Comparison of ENCODE assay signal across 10 mouse cellular contexts in the genomic region with DNA sequence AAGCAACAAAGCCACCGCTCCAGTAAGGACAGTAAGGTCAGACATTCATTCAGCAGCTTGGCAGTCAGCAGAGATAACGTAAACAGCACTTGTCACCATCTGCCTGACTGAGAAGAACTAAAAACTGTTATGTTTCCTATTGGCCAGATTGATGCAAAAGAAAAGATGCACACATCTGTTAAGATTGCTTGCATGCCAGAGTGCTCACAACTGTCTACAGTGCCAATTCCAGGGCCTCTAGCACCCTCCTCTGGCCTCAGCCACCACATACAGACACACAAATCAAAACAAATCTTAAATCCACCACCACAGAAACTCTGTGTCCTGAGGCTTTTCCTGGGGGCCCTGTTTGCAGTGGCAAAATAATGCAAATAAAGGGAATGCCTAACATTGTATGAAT. TPM values are rescaled to one million over a fixed set of nuclear protein-coding genes. Genes with fewer than 3 reads are reported as not detected.
DNase-seq lines count a peak whose midpoint lies in the region; ATAC-seq and TF ChIP-seq lines count a peak whose summit lies in the region.
"Had no signal": no experiment of that assay in that cellular context is flagged by ENCODE, and none has a peak within 500 bp of the region (broad histone marks: within the 10 kb centered on the region; RNA-seq: fewer than 3 reads in every experiment).

No protein-coding gene starts in this region.

- no peaks in the 10 kb centered on the region for H3K9me3 ChIP-seq in embryonic facial prominence, embryonic 14.5 days (ENCODE audit: control insufficient read depth, low read length)
- H3K9me3 ChIP-seq in embryonic facial prominence, embryonic 10.5 days = no peaks in the 10 kb centered on the region
- H3K9me3 ChIP-seq in liver, embryonic 14.5 days (ENCODE audit: control insufficient read depth, low read length) = no peaks in the 10 kb centered on the region
- H3K9me3 ChIP-seq in liver, embryonic 12.5 days (replicated peaks) = no peaks in the 10 kb centered on the region
- H3K9me3 ChIP-seq in limb, embryonic 10.5 days (replicated peaks) = no peaks in the 10 kb centered on the region
- H3K9me3 ChIP-seq: embryonic facial prominence, embryonic 13.5 days; liver, embryonic 15.5 days had no signal

- no peaks in the 10 kb centered on the region for H3K4me1 ChIP-seq in embryonic facial prominence, embryonic 14.5 days (ENCODE audit: control insufficient read depth, insufficient read depth, low read length)
- no peaks in the 10 kb centered on the region for H3K4me1 ChIP-seq in embryonic facial prominence, embryonic 10.5 days
- H3K4me1 ChIP-seq in liver, embryonic 14.5 days (replicated peaks; ENCODE audit: control insufficient read depth in 2 of 2, insufficient read depth in 2 of 2, low read length in 1 of 2) = no peaks in the 10 kb centered on the region
- H3K4me1 ChIP-seq in liver, embryonic 12.5 days = no peaks in the 10 kb centered on the region
- no peaks in the 10 kb centered on the region for H3K4me1 ChIP-seq in limb, embryonic 10.5 days
- H3K4me1 ChIP-seq: embryonic facial prominence, embryonic 13.5 days; liver, embryonic 15.5 days had no signal

- H3K4me2 ChIP-seq in embryonic facial prominence, embryonic 14.5 days (ENCODE audit: low read depth, low read length) = no peak overlapping the region
- H3K4me2 ChIP-seq in liver, embryonic 14.5 days (ENCODE audit: low read depth) = no peak overlapping the region
- H3K4me2 ChIP-seq in liver, embryonic 12.5 days = no peak overlapping the region
- H3K4me2 ChIP-seq: embryonic facial prominence, embryonic 13.5 days; liver, embryonic 15.5 days had no signal

- no peak for ATAC-seq in embryonic facial prominence, embryonic 14.5 days (ENCODE audit: low read depth)
- ATAC-seq in liver, embryonic 14.5 days (ENCODE audit: insufficient read depth) = no peak
- ATAC-seq in liver, embryonic 12.5 days = no peak
- peak; percentile 64 for ATAC-seq in CD4-positive, CD25-positive, alpha-beta regulatory T cell, adult 4 months
- ATAC-seq in inflammation-experienced regulatory T-cells, adult 6 months = peak; percentile 41

- no peak for TF ChIP-seq EP300 in liver, embryonic 14.5 days (IDR thresholded peaks at IDR 0.05; ENCODE audit: low read depth)

- no peak overlapping the region for H3K4me3 ChIP-seq in embryonic facial prominence, embryonic 14.5 days (ENCODE audit: low read depth, low read length)
- H3K4me3 ChIP-seq in embryonic facial prominence, embryonic 10.5 days = no peak overlapping the region
- H3K4me3 ChIP-seq in liver, embryonic 14.5 days (ENCODE audit: insufficient read depth in 1 of 2, low read depth in 2 of 2, low read length in 2 of 2) = no peak overlapping the region
- no peak overlapping the region for H3K4me3 ChIP-seq in liver, embryonic 12.5 days
- no peak overlapping the region for H3K4me3 ChIP-seq in limb, embryonic 10.5 days
- H3K4me3 ChIP-seq: embryonic facial prominence, embryonic 13.5 days; liver, embryonic 15.5 days had no signal

- no peak overlapping the region for H3K27ac ChIP-seq in embryonic facial prominence, embryonic 14.5 days (replicated peaks; ENCODE audit: low read depth, low read length)
- H3K27ac ChIP-seq in embryonic facial prominence, embryonic 10.5 days (replicated peaks) = no peak overlapping the region
- no peak overlapping the region for H3K27ac ChIP-seq in liver, embryonic 14.5 days
- H3K27ac ChIP-seq in liver, embryonic 12.5 days = no peak overlapping the region
- H3K27ac ChIP-seq in limb, embryonic 10.5 days = no peak overlapping the region
- H3K27ac ChIP-seq: embryonic facial prominence, embryonic 13.5 days; liver, embryonic 15.5 days had no signal

- WGBS in embryonic facial prominence, embryonic 14.5 days = 79% methylated on average over 2 of the region's 2 CpGs
- 87% methylated on average over 2 of the region's 2 CpGs for WGBS in embryonic facial prominence, embryonic 10.5 days
- 63% methylated on average over 2 of the region's 2 CpGs for WGBS in liver, embryonic 14.5 days (ENCODE audit: insufficient replicate concordance)
- WGBS in liver, embryonic 12.5 days (ENCODE audit: insufficient replicate concordance) = 69% methylated on average over 2 of the region's 2 CpGs
- WGBS in limb, embryonic 10.5 days = 90% methylated on average over 2 of the region's 2 CpGs

- H3K9ac ChIP-seq in embryonic facial prominence, embryonic 14.5 days (ENCODE audit: low read depth, low read length) = no peak overlapping the region
- H3K9ac ChIP-seq in liver, embryonic 14.5 days (replicated peaks) = no peak overlapping the region
- H3K9ac ChIP-seq in liver, embryonic 12.5 days = no peak overlapping the region
- H3K9ac ChIP-seq: embryonic facial prominence, embryonic 13.5 days; liver, embryonic 15.5 days had no signal

- DNase-seq in embryonic facial prominence, embryonic 14.5 days (ENCODE audit: low spot score) = peak; percentile 46
- no peak for DNase-seq in embryonic facial prominence, embryonic 10.5 days (ENCODE audit: low spot score)
- DNase-seq in liver, embryonic 14.5 days (ENCODE audit: low read depth in 3 of 3, low spot score in 3 of 3) = no peak
- no peak for DNase-seq in limb, embryonic 10.5 days (ENCODE audit: low spot score)
- DNase-seq in left cerebral cortex, adult 18-20 months (ENCODE audit: low spot score in 2 of 2) = no peak

- no peaks in the 10 kb centered on the region for H3K27me3 ChIP-seq in embryonic facial prominence, embryonic 14.5 days (replicated peaks; ENCODE audit: control insufficient read depth, insufficient read depth, low read length)
- no peaks in the 10 kb centered on the region; the same call in 1 of the 2 replicates for H3K27me3 ChIP-seq in embryonic facial prominence, embryonic 10.5 days (replicated peaks; ENCODE audit: low read depth, poor library complexity, severe bottlenecking)
- no peaks in the 10 kb centered on the region for H3K27me3 ChIP-seq in liver, embryonic 14.5 days (ENCODE audit: control insufficient read depth, insufficient read depth, low read length)
- H3K27me3 ChIP-seq in liver, embryonic 12.5 days (replicated peaks) = no peaks in the 10 kb centered on the region
- H3K27me3 ChIP-seq in limb, embryonic 10.5 days (ENCODE audit: low read depth, poor library complexity, severe bottlenecking) = no peaks in the 10 kb centered on the region
- H3K27me3 ChIP-seq: embryonic facial prominence, embryonic 13.5 days; liver, embryonic 15.5 days had no signal

- H3K36me3 ChIP-seq in embryonic facial prominence, embryonic 14.5 days (ENCODE audit: control insufficient read depth, insufficient read depth, low read length) = no peaks in the 10 kb centered on the region
- no peaks in the 10 kb centered on the region for H3K36me3 ChIP-seq in embryonic facial prominence, embryonic 10.5 days (replicated peaks)
- H3K36me3 ChIP-seq in liver, embryonic 14.5 days (replicated peaks; ENCODE audit: control insufficient read depth, insufficient read depth, low read depth) = no peaks in the 10 kb centered on the region
- no peaks in the 10 kb centered on the region for H3K36me3 ChIP-seq in liver, embryonic 12.5 days
- no peaks in the 10 kb centered on the region for H3K36me3 ChIP-seq in limb, embryonic 10.5 days
- H3K36me3 ChIP-seq: embryonic facial prominence, embryonic 13.5 days; liver, embryonic 15.5 days had no signal

- peak; percentile 27 for TF ChIP-seq CTCF in liver, embryonic 14.5 days (IDR thresholded peaks at IDR 0.05; ENCODE audit: low read depth)

RNA-seq across cellular contexts. Expression of a gene that starts 25.2 kb away (rescaled TPM):
- 0.88 and 1.7 TPM in 2 replicates for polyA plus RNA-seq in embryonic facial prominence, embryonic 14.5 days (2014; fragmentation: Nextera tagmentation; extraction: Ambion mirVana)
- 0.35 and 0.70 TPM in 2 replicates for polyA plus RNA-seq in embryonic facial prominence, embryonic 10.5 days (2016; fragmentation: Nextera tagmentation; extraction: Ambion mirVana)
- polyA plus RNA-seq in liver, embryonic 14.5 days (2012; rRNA removed) = 0.03 and 0.13 TPM in 2 replicates
- polyA plus RNA-seq in liver, embryonic 14.5 days (2014; fragmentation: Nextera tagmentation; extraction: Ambion mirVana) = 0.36 and 0.69 TPM in 2 replicates
- polyA plus RNA-seq in liver, embryonic 12.5 days (2016; fragmentation: Nextera tagmentation; extraction: Ambion mirVana) = 0.31 TPM in 2 replicates
- not detected for polyA plus RNA-seq in CD4-positive, CD25-positive, alpha-beta regulatory T cell, adult 4 months (2017; shearing (Covaris generic))
- under 1 TPM in 1 of 3 experiments, not detected in 2; 0.95 TPM for polyA plus RNA-seq in inflammation-experienced regulatory T-cells, adult 6 months (2017; shearing (Covaris generic))
- 0.48 and 0.85 TPM in 2 replicates for polyA plus RNA-seq in limb, embryonic 10.5 days (2016; fragmentation: Nextera tagmentation; extraction: Ambion mirVana)
- total RNA-seq in left cerebral cortex, adult 18-20 months (2021) = 1 to 10 TPM; 2.4 to 3.9 TPM
- polyA plus RNA-seq: liver, embryonic 15.5 days had no signal

RNA-seq across cellular contexts. Expression of a gene that starts 41.0 kb away (rescaled TPM):
- polyA plus RNA-seq in embryonic facial prominence, embryonic 14.5 days (2014; fragmentation: Nextera tagmentation; extraction: Ambion mirVana) = 0.75 and 1.8 TPM in 2 replicates
- polyA plus RNA-seq in embryonic facial prominence, embryonic 10.5 days (2016; fragmentation: Nextera tagmentation; extraction: Ambion mirVana) = 0.92 and 1.2 TPM in 2 replicates
- not detected in 2 replicates for polyA plus RNA-seq in liver, embryonic 14.5 days (2012; rRNA removed)
- polyA plus RNA-seq in liver, embryonic 14.5 days (2014; fragmentation: Nextera tagmentation; extraction: Ambion mirVana) = not detected in 2 replicates
- 0.61 TPM in 1 of 2 replicates, not detected in the other for polyA plus RNA-seq in liver, embryonic 12.5 days (2016; fragmentation: Nextera tagmentation; extraction: Ambion mirVana)
- polyA plus RNA-seq in CD4-positive, CD25-positive, alpha-beta regulatory T cell, adult 4 months (2017; shearing (Covaris generic)) = not detected
- polyA plus RNA-seq in inflammation-experienced regulatory T-cells, adult 6 months (2017; shearing (Covaris generic)) = not detected
- polyA plus RNA-seq in limb, embryonic 10.5 days (2016; fragmentation: Nextera tagmentation; extraction: Ambion mirVana) = 1.1 TPM in 1 of 2 replicates, not detected in the other
- not detected for total RNA-seq in left cerebral cortex, adult 18-20 months (2021)
- polyA plus RNA-seq: liver, embryonic 15.5 days had no signal

RNA-seq across cellular contexts. Expression of a gene that starts 42.1 kb away (rescaled TPM):
- 19.5 and 20.7 TPM in 2 replicates for polyA plus RNA-seq in embryonic facial prominence, embryonic 14.5 days (2014; fragmentation: Nextera tagmentation; extraction: Ambion mirVana)
- polyA plus RNA-seq in embryonic facial prominence, embryonic 10.5 days (2016; fragmentation: Nextera tagmentation; extraction: Ambion mirVana) = 17.8 and 19.5 TPM in 2 replicates
- 4.1 and 5.1 TPM in 2 replicates for polyA plus RNA-seq in liver, embryonic 14.5 days (2012; rRNA removed)
- polyA plus RNA-seq in liver, embryonic 14.5 days (2014; fragmentation: Nextera tagmentation; extraction: Ambion mirVana) = 2.8 and 3.6 TPM in 2 replicates
- polyA plus RNA-seq in liver, embryonic 12.5 days (2016; fragmentation: Nextera tagmentation; extraction: Ambion mirVana) = 6.6 and 7.1 TPM in 2 replicates
- polyA plus RNA-seq in CD4-positive, CD25-positive, alpha-beta regulatory T cell, adult 4 months (2017; shearing (Covaris generic)) = 10 to 100 TPM in 1 of 2 experiments, 1 to 10 TPM in 1; 8.2 to 11.8 TPM
- polyA plus RNA-seq in inflammation-experienced regulatory T-cells, adult 6 months (2017; shearing (Covaris generic)) = 10 to 100 TPM in 1 of 3 experiments, 1 to 10 TPM in 2; 7.1 to 10.5 (median 7.7) TPM
- polyA plus RNA-seq in limb, embryonic 10.5 days (2016; fragmentation: Nextera tagmentation; extraction: Ambion mirVana) = 16.9 and 22.2 TPM in 2 replicates
- total RNA-seq in left cerebral cortex, adult 18-20 months (2021) = 10 to 100 TPM; 34.3 to 37.8 TPM

RNA-seq across cellular contexts. Expression of a gene that starts 42.4 kb away (rescaled TPM):
- 26.7 and 27.9 TPM in 2 replicates for polyA plus RNA-seq in embryonic facial prominence, embryonic 14.5 days (2014; fragmentation: Nextera tagmentation; extraction: Ambion mirVana)
- polyA plus RNA-seq in embryonic facial prominence, embryonic 10.5 days (2016; fragmentation: Nextera tagmentation; extraction: Ambion mirVana) = 24.3 and 26.0 TPM in 2 replicates
- polyA plus RNA-seq in liver, embryonic 14.5 days (2012; rRNA removed) = 1.8 and 2.8 TPM in 2 replicates
- 9.1 and 9.8 TPM in 2 replicates for polyA plus RNA-seq in liver, embryonic 14.5 days (2014; fragmentation: Nextera tagmentation; extraction: Ambion mirVana)
- polyA plus RNA-seq in liver, embryonic 12.5 days (2016; fragmentation: Nextera tagmentation; extraction: Ambion mirVana) = 11.9 and 13.3 TPM in 2 replicates
- polyA plus RNA-seq in CD4-positive, CD25-positive, alpha-beta regulatory T cell, adult 4 months (2017; shearing (Covaris generic)) = 1 to 10 TPM; 2.4 to 3.2 TPM
- polyA plus RNA-seq in inflammation-experienced regulatory T-cells, adult 6 months (2017; shearing (Covaris generic)) = 1 to 10 TPM; 1.1 to 3.8 (median 2.1) TPM
- 20.0 and 23.9 TPM in 2 replicates for polyA plus RNA-seq in limb, embryonic 10.5 days (2016; fragmentation: Nextera tagmentation; extraction: Ambion mirVana)
- total RNA-seq in left cerebral cortex, adult 18-20 months (2021) = 10 to 100 TPM; 15.4 to 16.9 TPM

Comparison
In these comparisons a context has a peak if more than half of its experiments do, and no peak if none do; other contexts are left out.
1. ATAC-seq: peak in CD4-positive, CD25-positive, alpha-beta regulatory T cell, adult 4 months (single experiment) and inflammation-experienced regulatory T-cells, adult 6 months (single experiment); none in embryonic facial prominence, embryonic 14.5 days (single experiment), liver, embryonic 14.5 days (single experiment) and liver, embryonic 12.5 days (single experiment).